Mouse (Mus musculus): Measurements from ENCODE around the gene Selenos.

DNA sequence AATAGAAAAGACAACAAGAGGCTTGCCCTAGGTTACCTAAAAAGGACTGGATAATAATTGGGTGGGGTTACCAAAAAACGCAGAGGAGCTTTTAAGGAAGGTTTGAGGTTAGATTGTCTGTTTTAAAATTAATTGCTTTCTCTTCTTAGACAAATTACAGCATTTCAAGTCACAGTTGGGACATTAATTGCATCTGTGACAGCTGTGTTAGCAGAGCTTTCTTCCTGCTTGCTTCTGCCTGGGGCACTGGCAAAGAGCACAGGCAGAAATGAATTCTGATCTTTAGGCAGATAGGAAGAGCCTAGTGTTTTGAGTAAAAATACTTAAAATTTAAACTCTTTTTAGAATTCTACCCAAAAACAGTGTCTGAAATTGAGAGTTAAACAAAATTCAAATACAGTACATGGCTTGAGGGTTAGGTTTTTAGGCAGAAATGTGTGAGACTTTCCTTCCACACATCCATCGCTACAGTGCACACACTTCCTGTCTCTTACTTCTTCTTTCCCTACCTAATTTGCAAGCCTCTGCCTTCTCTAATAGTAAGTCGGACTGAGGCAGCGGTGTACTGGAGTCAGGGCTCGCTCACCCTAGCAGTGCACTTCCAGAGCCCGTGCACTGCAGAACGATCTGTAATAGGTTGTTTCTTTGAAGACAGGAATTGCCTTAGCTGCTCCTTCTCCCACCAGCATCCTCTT is 41.4 kb downstream of the Selenos start:
- no peak for TF ChIP-seq USF1 (IDR thresholded peaks at IDR 0.05; ENCODE audit: low read depth, low read length)
- TF ChIP-seq CTCF (IDR thresholded peaks at IDR 0.05 in 2 of 3, conservative IDR thresholded peaks at IDR 0.05 in 1 of 3; ENCODE audit: control insufficient read depth in 1 of 3, insufficient read depth in 1 of 3, low read depth in 2 of 3, low read length in 3 of 3, poor library complexity in 1 of 3, severe bottlenecking in 1 of 3): no peak
